Mouse (Mus musculus) embryo, embryonic 9.5 days (tissue): ENCODE data around the gene Slc25a12.
"Not testable (repeated sequence)": the region's sequence is repeated elsewhere in the genome, so short reads cannot be mapped to it uniquely, and the experiment has no call there.

ENCODE experiments used
- DNase-seq: peaks from one replicate; pipeline ENCODE4 v3.0.0-alpha.2; 2017; ENCODE audit errors: extremely low spot score

Gene Slc25a12

GRCm38 (mm10) chr2:71367125-71367880 is at the start of gene Slc25a12:
Gene Slc25a12 (minus strand): TSS chr2:71367749.
- DNase-seq, result peak; percentile 84

- DNase-seq, result no peak
Observed at GRCm38 (mm10) chr2:71405613-71406012, 38.1 kb upstream of the Slc25a12 start.

- DNase-seq, result no peak
Observed at GRCm38 (mm10) chr2:71389864-71390263, 22.3 kb upstream of the Slc25a12 start.

GRCm38 (mm10) chr2:71388951-71389763 is 21.6 kb upstream of the Slc25a12 start, which contains the start of gene Hat1:
Gene Hat1 (plus strand): TSS chr2:71388958.
- DNase-seq, result peak; percentile 95

GRCm38 (mm10) chr2:71387766-71388165 is 20.2 kb upstream of the Slc25a12 start:
- no peak for DNase-seq

GRCm38 (mm10) chr2:71383890-71384289 is 16.3 kb upstream of the Slc25a12 start:
- DNase-seq, result no peak

GRCm38 (mm10) chr2:71381962-71382361 is 14.4 kb upstream of the Slc25a12 start:
- DNase-seq, result no peak

GRCm38 (mm10) chr2:71377426-71377825 is 9.9 kb upstream of the Slc25a12 start:
- DNase-seq, result no peak

- DNase-seq, result no peak
Observed at GRCm38 (mm10) chr2:71376433-71376906, 8.9 kb upstream of the Slc25a12 start.

GRCm38 (mm10) chr2:71374275-71375155 is 7.0 kb upstream of the Slc25a12 start:
- no peak for DNase-seq

- not testable (repeated sequence) for DNase-seq
Observed at GRCm38 (mm10) chr2:71372261-71372660, 4.7 kb upstream of the Slc25a12 start.

GRCm38 (mm10) chr2:71371790-71372189 is 4.2 kb upstream of the Slc25a12 start:
- DNase-seq, result no peak

GRCm38 (mm10) chr2:71368086-71368485 is 537 bp upstream of the Slc25a12 start:
- no peak for DNase-seq

GRCm38 (mm10) chr2:71366618-71367124 is 878 bp downstream of the Slc25a12 start:
- peak; percentile 27 for DNase-seq

- no peak for DNase-seq
Observed at GRCm38 (mm10) chr2:71360192-71360591, 7.4 kb downstream of the Slc25a12 start.

- DNase-seq, result no peak
Observed at GRCm38 (mm10) chr2:71358347-71358746, 9.2 kb downstream of the Slc25a12 start.

- no peak for DNase-seq
Observed at GRCm38 (mm10) chr2:71354055-71354425, 13.5 kb downstream of the Slc25a12 start.

- DNase-seq, result peak; percentile 40
Observed at GRCm38 (mm10) chr2:71353306-71354054, 14.1 kb downstream of the Slc25a12 start.

GRCm38 (mm10) chr2:71351727-71351987 is 15.9 kb downstream of the Slc25a12 start:
- no peak for DNase-seq

- DNase-seq, result no peak
Observed at GRCm38 (mm10) chr2:71350904-71351726, 16.4 kb downstream of the Slc25a12 start.
